Mouse (Mus musculus): ENCODE measurements around the gene Cyld. TPM values are rescaled to one million over a fixed set of nuclear protein-coding genes. Genes with fewer than 3 reads are reported as not detected.
"Not testable (repeated sequence)": the region's sequence is repeated elsewhere in the genome, so short reads cannot be mapped to it uniquely, and the experiment has no call there.

Gene Cyld
- polyA plus RNA-seq, 1 experiment from 2014 or later: 9.5 TPM

DNA sequence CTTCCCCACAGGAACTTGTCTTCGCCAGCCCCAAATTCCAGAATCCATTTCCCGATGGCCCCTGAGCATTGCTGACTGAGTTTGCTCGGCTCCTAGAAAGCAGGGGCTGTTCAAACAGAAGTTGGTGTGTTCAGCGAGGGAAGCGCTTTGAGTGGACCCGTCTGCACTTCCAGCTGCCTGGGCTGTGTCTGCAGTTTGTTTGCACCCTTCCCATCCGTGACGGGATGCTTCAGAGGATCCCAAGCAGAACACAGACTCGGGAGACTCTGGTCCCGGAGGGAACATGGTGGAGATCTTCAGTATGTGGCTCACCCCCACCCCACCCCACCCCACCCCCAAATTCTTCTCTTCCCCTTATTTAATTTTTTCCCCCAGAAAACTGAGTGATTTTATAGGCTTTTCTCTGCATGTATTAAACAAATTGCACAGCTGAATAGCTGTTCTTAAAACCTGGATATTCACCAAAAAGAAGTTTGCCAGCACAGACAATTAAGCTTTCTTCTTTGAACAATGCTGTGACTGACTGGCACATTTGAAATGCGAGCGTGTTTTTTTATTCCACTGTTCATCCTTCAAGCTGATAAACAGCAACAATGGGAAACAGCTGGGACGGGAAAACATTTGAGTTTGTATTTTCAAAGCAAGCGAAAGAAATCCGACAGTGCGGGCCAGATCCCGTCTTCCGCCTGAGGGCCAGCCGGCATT, 77.9 kb downstream of the Cyld start:
- no peak for ATAC-seq

DNA sequence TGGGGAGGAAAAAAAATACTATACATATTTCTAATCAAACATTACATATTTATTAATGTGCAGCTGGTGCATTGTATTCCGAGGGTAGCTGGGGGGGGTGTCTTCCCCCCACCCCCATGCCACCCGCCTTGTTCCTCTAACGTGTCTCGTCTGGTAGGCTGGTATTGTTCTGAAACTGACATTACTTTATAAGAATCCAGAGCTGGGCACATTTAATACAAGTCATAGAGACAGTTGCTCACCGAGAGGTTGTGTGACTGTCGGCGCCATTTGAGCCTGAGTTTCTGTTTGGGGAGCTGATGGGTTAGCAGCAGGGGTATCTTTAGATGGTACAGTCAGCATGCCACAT, 78.4 kb downstream of the Cyld start:
- Histone ChIP-seq H3K27me3 (replicated peaks; ENCODE audit: insufficient read depth, low read length) (no peaks in the 10 kb centered on the region), H3K9ac (replicated peaks; ENCODE audit: low read depth) (no peak overlapping the region), H3K4me1 (ENCODE audit: insufficient read depth, low read depth, low read length) (no peaks in the 10 kb centered on the region), H3K36me3 (ENCODE audit: insufficient read depth, low read length) (no peaks in the 10 kb centered on the region), H3K27ac (ENCODE audit: low read length) (no peak overlapping the region), H3K4me2 (replicated peaks; ENCODE audit: low read depth, low read length) (no peak overlapping the region), H3K4me3 (ENCODE audit: low read depth, low read length) (no peak overlapping the region), H3K9me3 (ENCODE audit: low read length) (no peaks in the 10 kb centered on the region)
- TF ChIP-seq CTCF (IDR thresholded peaks at IDR 0.05) (no peak), EP300 (IDR thresholded peaks at IDR 0.05) (no peak)
- ATAC-seq (no peak), DNase-seq (ENCODE audit: low spot score) (no peak)
- WGBS: 70% methylated on average over 7 of the region's 7 CpGs

More for the DNA sequence above, 77.9 kb downstream of the Cyld start:
- no peaks in the 10 kb centered on the region for H3K27me3 ChIP-seq (replicated peaks; ENCODE audit: insufficient read depth, low read length)
- H3K27ac ChIP-seq (ENCODE audit: low read length): no peak overlapping the region
- H3K9ac ChIP-seq (replicated peaks; ENCODE audit: low read depth): no peak overlapping the region
- DNase-seq (ENCODE audit: low spot score): no peak
- H3K36me3 ChIP-seq (ENCODE audit: insufficient read depth, low read length): no peaks in the 10 kb centered on the region
- no peak overlapping the region for H3K4me2 ChIP-seq (replicated peaks; ENCODE audit: low read depth, low read length)
- H3K4me1 ChIP-seq (ENCODE audit: insufficient read depth, low read depth, low read length): no peaks in the 10 kb centered on the region
- H3K9me3 ChIP-seq (ENCODE audit: low read length): no peaks in the 10 kb centered on the region
- no peak overlapping the region for H3K4me3 ChIP-seq (ENCODE audit: low read depth, low read length)
- WGBS: 48% methylated on average over 19 of the region's 19 CpGs
- TF ChIP-seq CTCF (IDR thresholded peaks at IDR 0.05) (no peak), EP300 (IDR thresholded peaks at IDR 0.05) (no peak)

DNA sequence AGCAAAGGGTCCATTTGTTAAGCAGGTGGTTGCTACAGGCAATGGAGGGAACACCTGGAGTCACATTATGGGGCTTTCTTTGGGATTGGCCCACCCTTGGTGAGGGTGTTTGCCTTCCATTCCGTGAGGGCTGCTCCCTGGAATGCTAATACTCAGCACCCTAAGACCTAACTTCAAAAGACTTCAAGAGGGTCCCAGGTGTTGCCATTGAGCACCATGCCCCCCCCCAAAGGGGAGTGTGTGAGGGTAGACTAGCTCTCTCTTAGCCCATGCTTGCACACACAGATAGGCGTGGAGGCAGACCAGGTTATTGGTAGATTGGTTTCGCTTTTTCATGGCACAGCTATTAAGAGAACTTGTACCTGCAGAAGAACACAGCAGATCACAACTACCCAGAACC, 83.3 kb downstream of the Cyld start:
- H3K9ac ChIP-seq (replicated peaks; ENCODE audit: low read depth): no peak overlapping the region
- no peaks in the 10 kb centered on the region for H3K27me3 ChIP-seq (replicated peaks; ENCODE audit: insufficient read depth, low read length)
- no peak overlapping the region for H3K4me2 ChIP-seq (replicated peaks; ENCODE audit: low read depth, low read length)
- H3K4me1 ChIP-seq (ENCODE audit: insufficient read depth, low read depth, low read length): no peaks in the 10 kb centered on the region
- ATAC-seq: no peak
- WGBS: 64% methylated on average over 3 of the region's 3 CpGs
- no peaks in the 10 kb centered on the region for H3K9me3 ChIP-seq (ENCODE audit: low read length)
- H3K27ac ChIP-seq (ENCODE audit: low read length): no peak overlapping the region
- no peak for DNase-seq (ENCODE audit: low spot score)
- TF ChIP-seq EP300 (IDR thresholded peaks at IDR 0.05) (no peak), CTCF (IDR thresholded peaks at IDR 0.05) (no peak)
- no peak overlapping the region for H3K4me3 ChIP-seq (ENCODE audit: low read depth, low read length)
- H3K36me3 ChIP-seq (ENCODE audit: insufficient read depth, low read length): no peaks in the 10 kb centered on the region

DNA sequence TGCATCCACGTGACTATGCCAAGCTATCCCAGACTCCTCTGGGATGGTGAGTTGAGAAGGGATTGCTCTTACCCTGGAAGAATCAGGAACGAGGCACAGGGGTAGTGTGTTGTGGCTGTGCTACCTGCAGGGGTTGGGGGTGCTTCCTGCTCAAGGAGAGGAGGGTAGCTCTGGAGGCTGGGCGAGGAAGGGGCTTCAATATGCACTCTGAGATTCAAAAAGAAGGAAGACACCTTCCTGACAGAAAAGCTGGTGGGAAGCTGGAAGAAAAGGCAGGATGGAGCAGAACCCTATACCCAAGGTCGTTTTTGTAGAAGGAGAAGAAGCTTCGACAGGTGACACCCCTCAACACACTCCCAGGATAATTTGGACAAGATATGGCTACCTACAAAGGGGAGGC, 84.5 kb downstream of the Cyld start:
- Histone ChIP-seq H3K4me1 (ENCODE audit: insufficient read depth, low read depth, low read length) (no peaks in the 10 kb centered on the region), H3K27me3 (replicated peaks; ENCODE audit: insufficient read depth, low read length) (no peaks in the 10 kb centered on the region), H3K9ac (replicated peaks; ENCODE audit: low read depth) (no peak overlapping the region), H3K4me2 (replicated peaks; ENCODE audit: low read depth, low read length) (no peak overlapping the region), H3K27ac (ENCODE audit: low read length) (no peak overlapping the region), H3K9me3 (ENCODE audit: low read length) (no peaks in the 10 kb centered on the region), H3K36me3 (ENCODE audit: insufficient read depth, low read length) (no peaks in the 10 kb centered on the region), H3K4me3 (ENCODE audit: low read depth, low read length) (no peak overlapping the region)
- ATAC-seq: no peak
- TF ChIP-seq CTCF (IDR thresholded peaks at IDR 0.05) (no peak), EP300 (IDR thresholded peaks at IDR 0.05) (no peak)
- no peak for DNase-seq (ENCODE audit: low spot score)
- 56% methylated on average over 5 of the region's 5 CpGs for WGBS

DNA sequence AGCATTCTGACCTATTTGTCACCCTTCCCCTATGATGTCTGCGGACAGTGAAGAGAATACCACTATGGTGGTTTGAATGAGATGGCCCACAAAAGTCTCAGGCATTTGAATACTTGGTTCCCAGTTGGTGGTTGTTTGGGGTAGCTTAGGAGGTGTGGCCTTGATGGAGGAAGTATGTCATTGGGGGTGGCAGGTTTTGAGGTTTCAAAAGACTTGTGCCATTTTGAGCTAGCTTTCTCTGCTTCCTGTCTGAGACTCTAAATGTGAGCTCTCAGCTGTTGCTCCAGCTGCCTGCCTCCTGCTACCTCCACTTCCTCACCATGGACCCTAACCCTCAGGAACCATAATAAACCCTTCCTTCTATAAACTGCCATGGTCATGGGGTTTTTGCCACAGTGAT, 86.9 kb downstream of the Cyld start:
- TF ChIP-seq EP300 (IDR thresholded peaks at IDR 0.05): no peak
- no peak for TF ChIP-seq CTCF (IDR thresholded peaks at IDR 0.05)
- no peaks in the 10 kb centered on the region for H3K9me3 ChIP-seq (ENCODE audit: low read length)
- H3K36me3 ChIP-seq (ENCODE audit: insufficient read depth, low read length): no peaks in the 10 kb centered on the region

DNA sequence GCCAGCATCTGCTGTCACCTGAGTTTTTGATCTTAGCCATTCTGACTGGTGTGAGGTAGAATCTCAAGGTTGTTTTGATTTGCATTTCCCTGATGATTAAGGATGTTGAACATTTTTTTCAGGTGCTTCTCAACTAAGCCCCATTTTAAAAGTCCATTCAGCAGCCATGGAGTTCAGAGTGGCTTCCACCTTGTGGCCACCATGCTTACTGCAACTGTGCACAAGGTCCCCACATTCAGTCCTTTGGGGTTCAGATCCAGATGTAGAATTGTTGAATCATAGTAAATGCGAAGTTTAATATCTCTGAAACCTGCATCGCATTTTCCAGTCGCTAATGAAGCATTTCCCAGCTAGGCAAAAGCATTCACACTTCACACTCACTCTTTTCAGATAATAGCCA, 91.5 kb downstream of the Cyld start:
- WGBS: 76% methylated on average over 3 of the region's 3 CpGs
- H3K36me3 ChIP-seq (ENCODE audit: insufficient read depth, low read length); H3K4me1 ChIP-seq (ENCODE audit: insufficient read depth, low read depth, low read length); DNase-seq (ENCODE audit: low spot score); H3K4me2 ChIP-seq (replicated peaks; ENCODE audit: low read depth, low read length); H3K27me3 ChIP-seq (replicated peaks; ENCODE audit: insufficient read depth, low read length); ATAC-seq; H3K9me3 ChIP-seq (ENCODE audit: low read length); H3K9ac ChIP-seq (replicated peaks; ENCODE audit: low read depth); H3K27ac ChIP-seq (ENCODE audit: low read length); H3K4me3 ChIP-seq (ENCODE audit: low read depth, low read length): not testable (repeated sequence)

More for the DNA sequence above, 86.9 kb downstream of the Cyld start:
- Histone ChIP-seq H3K4me1 (ENCODE audit: insufficient read depth, low read depth, low read length) (no peaks in the 10 kb centered on the region), H3K4me2 (replicated peaks; ENCODE audit: low read depth, low read length) (no peak overlapping the region), H3K27ac (ENCODE audit: low read length) (no peak overlapping the region), H3K9ac (replicated peaks; ENCODE audit: low read depth) (no peak overlapping the region), H3K4me3 (ENCODE audit: low read depth, low read length) (no peak overlapping the region), H3K27me3 (replicated peaks; ENCODE audit: insufficient read depth, low read length) (no peaks in the 10 kb centered on the region)
- DNase-seq (ENCODE audit: low spot score): no peak
- no peak for ATAC-seq
- WGBS: 90% methylated on average over 1 of the region's 1 CpGs
